Mouse (Mus musculus) MEL (cell line): ENCODE measurements around the gene Psd. TPM values are rescaled to one million over a fixed set of nuclear protein-coding genes. Genes with fewer than 3 reads are reported as not detected.

ENCODE experiments used
- DNase-seq: peaks from one replicate; pipeline ENCODE4 v3.0.0; 2011; ENCODE audit warnings: low read depth, low spot score
- H3K27ac ChIP-seq: 2 replicates; pipeline ENCODE4 v1.5.1; 2012; ENCODE audit warnings: low read depth, mild to moderate bottlenecking, control low read depth, low read length, moderate library complexity; ENCODE audit not compliant: control insufficient read depth
- H3K27me3 ChIP-seq, 2 experiments: fragments of 150-350 bp in 1 of 2; sonication (generic) in 1 of 2; 2 replicates each; pipeline ENCODE4 v1.6.1; 2012; ENCODE audit warnings: low read length in 2 of 2, mild to moderate bottlenecking in 2 of 2, improper control_type of control experiment in 1 of 2, moderate library complexity in 1 of 2; ENCODE audit not compliant: insufficient read depth in 2 of 2, control insufficient read depth in 1 of 2
- H3K36me3 ChIP-seq, 2 experiments: 2 replicates each; pipeline ENCODE4 v1.6.1; 2012 to 2014; ENCODE audit warnings: low read length in 2 of 2, improper control_type of control experiment in 1 of 2, inconsistent platforms in 1 of 2, mild to moderate bottlenecking in 1 of 2; ENCODE audit not compliant: insufficient read depth in 2 of 2, control insufficient read depth in 1 of 2
- H3K4me1 ChIP-seq, 2 experiments: fragments of 150-350 bp in 1 of 2; sonication (generic) in 1 of 2; 2 replicates each; pipeline ENCODE4 v1.6.1; 2012; ENCODE audit warnings: low read length in 2 of 2, improper control_type of control experiment in 1 of 2, mild to moderate bottlenecking in 1 of 2; ENCODE audit not compliant: insufficient read depth in 2 of 2, control insufficient read depth in 1 of 2
- H3K4me3 ChIP-seq, 2 experiments: fragments of 150-350 bp in 1 of 2; sonication (generic) in 1 of 2; 2 replicates each; pipeline ENCODE4 v1.5.1; 2012; ENCODE audit warnings: low read depth in 2 of 2, low read length in 2 of 2, mild to moderate bottlenecking in 2 of 2, moderate library complexity in 2 of 2, control low read depth in 1 of 2, improper control_type of control experiment in 1 of 2; ENCODE audit not compliant: control insufficient read depth in 1 of 2, insufficient read depth in 1 of 2
- H3K79me2 ChIP-seq: 2 replicates; pipeline ENCODE4 v1.6.1; 2012; ENCODE audit warnings: mild to moderate bottlenecking, low read length, moderate library complexity; ENCODE audit not compliant: control insufficient read depth, poor library complexity, insufficient read depth
- H3K9ac ChIP-seq: 2 replicates; pipeline ENCODE4 v1.6.1; 2012; ENCODE audit warnings: low read depth, mild to moderate bottlenecking, control low read depth, low read length, moderate library complexity; ENCODE audit not compliant: control insufficient read depth, poor library complexity, severe bottlenecking
- H3K9me3 ChIP-seq: fragments of 150-350 bp; sonication (generic); replicated peaks from 2 replicates; pipeline ENCODE4 v1.6.1; 2012; ENCODE audit warnings: mild to moderate bottlenecking, low read length, improper control_type of control experiment, moderate library complexity; ENCODE audit not compliant: insufficient read depth
- CTCF ChIP-seq, 3 experiments: IDR thresholded peaks in 2 of 3; conservative IDR thresholded peaks in 1 of 3; 2 replicates each; pipeline ENCODE4 v1.5.1; 2011 to 2012; ENCODE audit warnings: low read length in 3 of 3, low read depth in 2 of 3, mild to moderate bottlenecking in 2 of 3, improper control_type of control experiment in 1 of 3, inconsistent platforms in 1 of 3, mixed read lengths in 1 of 3, moderate library complexity in 1 of 3; ENCODE audit not compliant: control insufficient read depth in 1 of 3, insufficient read depth in 1 of 3, poor library complexity in 1 of 3, severe bottlenecking in 1 of 3
- E2F4 ChIP-seq: IDR thresholded peaks from 2 replicates; pipeline ENCODE4 v1.6.1; 2011; ENCODE audit warnings: low read depth, low read length, improper control_type of control experiment, borderline replicate concordance
- ELF1 ChIP-seq: IDR thresholded peaks from 2 replicates; pipeline ENCODE4 v1.6.1; 2014; ENCODE audit warnings: low read depth, mild to moderate bottlenecking, inconsistent platforms, low read length, improper control_type of control experiment, moderate library complexity
- EP300 ChIP-seq, 2 experiments: IDR thresholded peaks; 2 replicates each; pipeline ENCODE4 v1.6.1; 2011; ENCODE audit warnings: improper control_type of control experiment in 2 of 2, low read length in 2 of 2, low read depth in 1 of 2, mild to moderate bottlenecking in 1 of 2
- HCFC1 ChIP-seq: IDR thresholded peaks from 2 replicates; pipeline ENCODE4 v1.6.1; 2012; ENCODE audit warnings: low read depth, mild to moderate bottlenecking, inconsistent platforms, low read length, improper control_type of control experiment, moderate library complexity
- JUND ChIP-seq: IDR thresholded peaks from 2 replicates; pipeline ENCODE4 v1.6.1; 2011; ENCODE audit warnings: low read depth, mild to moderate bottlenecking, improper control_type of control experiment, low read length
- KAT2A ChIP-seq: conservative IDR thresholded peaks from 2 replicates; pipeline ENCODE4 v1.6.1; 2012; ENCODE audit warnings: low read depth, low read length, improper control_type of control experiment, inconsistent platforms
- MAX ChIP-seq: IDR thresholded peaks from 2 replicates; pipeline ENCODE4 v1.6.1; 2011; ENCODE audit warnings: low read length, improper control_type of control experiment
- MAZ ChIP-seq: IDR thresholded peaks from 2 replicates; pipeline ENCODE4 v1.6.1; 2012; ENCODE audit warnings: low read depth, mild to moderate bottlenecking, inconsistent platforms, low read length, improper control_type of control experiment
- MEF2A ChIP-seq: IDR thresholded peaks from 2 replicates; pipeline ENCODE4 v1.6.1; 2014; ENCODE audit warnings: low read depth, mild to moderate bottlenecking, inconsistent platforms, low read length, improper control_type of control experiment; ENCODE audit not compliant: poor library complexity, insufficient replicate concordance, severe bottlenecking; ENCODE audit errors: extremely low read depth
- NELFE ChIP-seq: IDR thresholded peaks from 2 replicates; pipeline ENCODE4 v1.6.1; 2011; ENCODE audit warnings: low read depth, low read length, improper control_type of control experiment
- POLR2A ChIP-seq, 2 experiments: IDR thresholded peaks; 2 replicates each; pipeline ENCODE4 v1.6.1; 2011 to 2012; ENCODE audit warnings: low read length in 2 of 2, mild to moderate bottlenecking in 2 of 2, control low read depth in 1 of 2, improper control_type of control experiment in 1 of 2, low read depth in 1 of 2, moderate library complexity in 1 of 2; ENCODE audit not compliant: control insufficient read depth in 1 of 2, insufficient read depth in 1 of 2, poor library complexity in 1 of 2
- POLR2AphosphoS5 ChIP-seq: IDR thresholded peaks from 2 replicates; pipeline ENCODE4 v1.6.1; 2012; ENCODE audit warnings: low read depth, borderline replicate concordance, mild to moderate bottlenecking, inconsistent platforms, low read length, moderate library complexity, mixed read lengths
- RCOR1 ChIP-seq: IDR thresholded peaks from 2 replicates; pipeline ENCODE4 v1.6.1; 2012; ENCODE audit warnings: low read depth, mild to moderate bottlenecking, inconsistent platforms, low read length, improper control_type of control experiment
- TBP ChIP-seq: IDR thresholded peaks from 2 replicates; pipeline ENCODE4 v1.8.0; 2011; ENCODE audit warnings: low read depth, low read length, improper control_type of control experiment
- TCF12 ChIP-seq: IDR thresholded peaks from 2 replicates; pipeline ENCODE4 v1.6.1; 2014; ENCODE audit warnings: low read depth, mild to moderate bottlenecking, inconsistent platforms, low read length, improper control_type of control experiment, moderate library complexity
- UBTF ChIP-seq: IDR thresholded peaks from 2 replicates; pipeline ENCODE4 v1.6.1; 2012; ENCODE audit warnings: low read depth, mild to moderate bottlenecking, inconsistent platforms, low read length, improper control_type of control experiment, moderate library complexity, borderline replicate concordance; ENCODE audit not compliant: insufficient read depth
- USF2 ChIP-seq, 2 experiments: IDR thresholded peaks; 2 replicates each; pipeline ENCODE4 v1.6.1; 2011 to 2012; ENCODE audit warnings: improper control_type of control experiment in 2 of 2, low read length in 2 of 2, borderline replicate concordance in 1 of 2, inconsistent platforms in 1 of 2, low read depth in 1 of 2, mild to moderate bottlenecking in 1 of 2; ENCODE audit not compliant: insufficient read depth in 1 of 2
- ZKSCAN1 ChIP-seq: IDR thresholded peaks from 2 replicates; pipeline ENCODE4 v1.6.1; 2012; ENCODE audit warnings: low read depth, mild to moderate bottlenecking, inconsistent platforms, low read length, improper control_type of control experiment, moderate library complexity
- polyA plus RNA-seq, 2 experiments: library from polyadenylated mRNA; stranded (reverse) in 1 of 2; unstranded in 1 of 2; fragments of >175 nt in 1 of 2; fragments of >200 nt in 1 of 2; gene quantifications; 2 replicates each; pipeline versions ENCODE4 v1.2.1 to v1.2.4; 2012; ENCODE audit warnings: low replicate concordance in 2 of 2, low read depth in 1 of 2; ENCODE audit not compliant: insufficient read length in 2 of 2, insufficient read depth in 1 of 2, missing spikeins in 1 of 2
- total RNA-seq: library from RNA; depleted of rRNA; stranded (reverse); fragments of 300-350 nt; gene quantifications from 2 replicates; pipeline ENCODE4 v1.2.3, GENCODE M21; 2012

Psd gene
- total and polyA plus RNA-seq, 3 experiments = 4.5 to 17.2 TPM; not detected in 1

DNA sequence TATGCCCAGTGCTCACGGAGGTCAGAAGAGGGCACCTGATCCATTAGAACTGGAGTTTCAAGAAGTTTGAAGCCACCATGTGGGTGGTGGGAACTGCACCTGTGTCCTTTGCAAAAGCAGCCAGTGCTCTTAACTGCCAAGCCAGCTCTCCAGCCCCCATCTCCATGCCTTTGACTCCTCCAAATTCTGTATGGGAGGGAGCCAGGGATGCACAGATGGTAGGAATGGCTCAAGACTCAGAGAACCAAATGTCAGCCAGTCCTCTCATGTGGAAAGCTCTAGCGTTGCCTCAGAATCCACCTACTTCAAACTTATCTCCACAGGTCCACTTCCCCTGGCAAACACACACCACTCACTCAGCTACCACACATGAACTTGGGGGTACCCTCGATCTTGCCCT lies 7.0 kb upstream of the Psd start:
- Histone ChIP-seq H3K4me3 (no peak overlapping the region), H3K36me3 (peaks cover 0 to 9% of the 10 kb centered on the region in 2 experiments; a peak in 2 of 4 replicates)
- TF ChIP-seq KAT2A = no peak
- TF ChIP-seq HCFC1 = no peak
- TF ChIP-seq, all 39 proteins: peak for 0
- no peak for DNase-seq
- Histone ChIP-seq H3K27ac (no peak overlapping the region), H3K9me3 (no peaks in the 10 kb centered on the region), H3K27me3 (no peaks in the 10 kb centered on the region), H3K9ac (no peak overlapping the region), H3K79me2 (peaks cover 18% of the 10 kb centered on the region), H3K4me1 (peaks cover 6 to 8% of the 10 kb centered on the region in 2 experiments)

DNA sequence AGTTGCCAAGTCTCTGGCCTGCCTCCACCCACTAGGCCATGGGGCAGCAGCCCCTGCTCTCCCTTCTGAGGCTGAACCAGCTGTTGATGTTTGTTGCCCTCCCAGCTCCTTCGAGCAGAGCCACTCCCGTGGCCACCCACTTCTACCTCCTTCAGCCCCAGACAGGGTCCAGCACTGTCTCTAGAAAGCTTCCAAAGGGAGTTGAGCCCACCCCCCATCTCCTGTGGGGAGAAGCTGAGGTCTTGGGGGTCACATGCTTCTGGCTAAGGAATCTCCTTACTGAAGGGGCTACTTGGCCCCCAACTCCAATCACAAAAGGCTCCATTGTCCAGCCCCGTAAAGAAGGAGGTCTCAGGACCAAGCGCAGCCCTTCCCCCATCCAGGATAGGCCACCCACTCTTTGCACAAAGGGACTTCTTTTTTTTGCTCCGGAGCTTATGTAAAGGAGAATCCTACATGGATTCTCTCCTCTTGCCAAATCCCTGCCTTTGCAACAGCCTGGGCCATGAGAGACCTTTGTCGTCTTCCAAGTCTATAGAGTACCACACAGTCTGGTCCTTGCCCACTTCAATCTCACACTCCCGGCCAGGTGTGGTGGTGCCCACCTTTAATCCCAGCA lies 5.9 kb upstream of the Psd start:
- peaks cover 14% of the 10 kb centered on the region for H3K79me2 ChIP-seq
- H3K27me3 ChIP-seq = no peaks in the 10 kb centered on the region
- H3K4me3 ChIP-seq = no peak overlapping the region
- TF ChIP-seq UBTF (no peak), NELFE (no peak), MAZ (no peak), E2F4 (no peak), ELF1 (no peak), POLR2A (IDR thresholded peaks at IDR 0.05; ENCODE audit: control insufficient read depth in 1 of 2, insufficient read depth in 1 of 2, low read depth in 1 of 2, low read length in 2 of 2, poor library complexity in 1 of 2) (no peak), USF2 (IDR thresholded peaks at IDR 0.05; ENCODE audit: borderline replicate concordance in 1 of 2, insufficient read depth in 1 of 2, low read depth in 1 of 2, low read length in 2 of 2) (no peak), MEF2A (no peak), KAT2A (no peak), MAX (no peak), CTCF (IDR thresholded peaks at IDR 0.05 in 2 of 3, conservative IDR thresholded peaks at IDR 0.05 in 1 of 3; ENCODE audit: control insufficient read depth in 1 of 3, insufficient read depth in 1 of 3, low read depth in 2 of 3, low read length in 3 of 3, poor library complexity in 1 of 3, severe bottlenecking in 1 of 3) (no peak), RCOR1 (no peak), ZKSCAN1 (no peak), JUND (no peak), TBP (no peak), POLR2AphosphoS5 (no peak), TCF12 (no peak), EP300 (IDR thresholded peaks at IDR 0.05; ENCODE audit: low read depth in 1 of 2, low read length in 2 of 2) (no peak)
- peaks cover 0 to 9% of the 10 kb centered on the region in 2 experiments; a peak in 2 of 4 replicates for H3K36me3 ChIP-seq
- H3K9ac ChIP-seq = no peak overlapping the region
- no peak overlapping the region for H3K27ac ChIP-seq
- peaks cover 6 to 9% of the 10 kb centered on the region in 2 experiments for H3K4me1 ChIP-seq
- DNase-seq = no peak
- no peaks in the 10 kb centered on the region for H3K9me3 ChIP-seq
